Mouse (Mus musculus): Measurements from ENCODE around the gene Timm10. TPM values are rescaled to one million over a fixed set of nuclear protein-coding genes. Genes with fewer than 3 reads are reported as not detected.
A peak's percentile ranks its signal among the peaks of the same experiment; 100 is the strongest.

The Timm10 gene
- total and polyA plus RNA-seq, 2 experiments from 2014 or later = 117 to 129 TPM

DNA sequence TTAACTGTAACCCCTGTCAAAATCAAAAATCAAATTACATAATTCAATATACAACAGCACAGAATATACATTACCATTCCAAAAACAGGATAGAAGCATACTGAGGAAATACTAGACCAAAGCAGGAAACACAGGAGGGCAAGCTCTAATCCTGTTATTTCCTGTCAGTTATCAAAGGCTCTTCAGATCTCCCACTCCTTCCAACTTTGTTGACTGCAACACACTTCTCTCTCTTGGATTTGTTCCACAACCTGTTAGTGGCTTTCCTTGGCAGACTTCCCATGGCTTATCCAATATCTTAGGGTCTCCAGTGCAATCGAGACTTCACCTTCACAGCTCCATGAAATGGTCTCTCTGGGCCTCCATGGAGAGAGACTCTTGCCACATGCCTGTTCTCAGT lies 18.4 kb downstream of the Timm10 start:
- no peak for TF ChIP-seq EP300 (IDR thresholded peaks at IDR 0.05; ENCODE audit: low read depth)
- no peak for TF ChIP-seq CTCF (IDR thresholded peaks at IDR 0.05; ENCODE audit: low read depth)
- Histone ChIP-seq H3K36me3 (replicated peaks; ENCODE audit: control insufficient read depth, insufficient read depth, low read length) (no peaks in the 10 kb centered on the region), H3K4me3 (ENCODE audit: low read depth, low read length) (no peak overlapping the region), H3K4me2 (ENCODE audit: low read depth, low read length) (no peak overlapping the region), H3K9ac (replicated peaks; ENCODE audit: low read depth, low read length) (no peak overlapping the region), H3K27ac (ENCODE audit: low read depth) (no peak overlapping the region), H3K27me3 (ENCODE audit: control insufficient read depth, insufficient read depth, low read length) (no peaks in the 10 kb centered on the region), H3K9me3 (replicated peaks; ENCODE audit: control insufficient read depth, low read length) (no peaks in the 10 kb centered on the region), H3K4me1 (ENCODE audit: control insufficient read depth, insufficient read depth) (peaks cover 19% of the 10 kb centered on the region)
- ATAC-seq (ENCODE audit: insufficient read depth, low read depth) = no peak
- WGBS = 6% methylated on average over 1 of the region's 1 CpGs
- no peak for DNase-seq (ENCODE audit: low spot score)

GRCm38 (mm10) chr2:84850407-84851129 lies 23.8 kb downstream of the Timm10 start:
- no peak overlapping the region for H3K27ac ChIP-seq (ENCODE audit: low read depth)

DNA sequence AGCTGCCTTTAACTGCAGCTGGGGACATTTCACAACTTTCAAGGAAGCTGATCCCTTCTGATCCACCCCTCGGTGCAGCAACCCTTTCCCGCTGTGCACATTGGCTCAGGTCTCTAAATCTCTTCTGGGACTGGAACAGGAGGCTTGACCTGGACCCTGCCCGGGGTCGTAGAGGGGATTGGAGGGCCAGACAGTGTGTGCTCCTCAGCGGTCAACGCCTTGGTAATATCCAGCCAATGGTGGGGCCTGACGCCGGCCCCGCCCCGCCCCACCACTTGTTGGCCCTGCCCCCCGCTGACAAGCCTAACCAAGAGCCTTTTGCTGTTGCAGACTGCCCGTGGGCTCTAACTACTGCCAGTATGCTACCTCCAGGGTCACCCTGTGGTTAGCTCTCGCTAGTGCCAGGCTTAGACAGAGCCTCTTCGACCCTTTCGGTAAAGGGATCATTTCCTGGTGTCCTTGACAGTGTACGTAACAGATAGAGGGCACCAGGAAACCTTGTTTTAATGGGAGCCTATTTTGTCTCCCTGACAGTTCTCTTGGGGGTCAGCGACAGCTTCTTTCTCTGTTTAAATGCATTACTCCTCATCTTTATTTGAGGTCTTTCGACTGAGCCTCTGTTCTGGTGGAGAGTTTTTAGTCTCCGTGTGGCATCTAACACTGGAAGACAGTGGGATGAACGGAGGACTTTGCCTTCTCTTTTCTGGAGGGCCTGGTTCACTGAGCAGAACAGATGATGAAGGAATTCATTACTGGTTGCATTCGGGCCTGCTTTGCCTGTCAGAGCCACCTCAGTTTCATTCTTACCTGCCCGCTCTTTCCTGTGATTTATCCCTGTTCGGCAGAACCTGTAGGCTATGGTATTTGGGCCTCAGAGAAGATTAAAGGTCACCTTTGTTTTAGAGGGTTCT lies 24.6 kb downstream of the Timm10 start:
- Histone ChIP-seq H3K4me3 (ENCODE audit: low read depth, low read length) (no peak overlapping the region), H3K27ac (ENCODE audit: low read depth) (no peak overlapping the region), H3K4me1 (ENCODE audit: control insufficient read depth, insufficient read depth) (no peaks in the 10 kb centered on the region), H3K9me3 (replicated peaks; ENCODE audit: control insufficient read depth, low read length) (no peaks in the 10 kb centered on the region), H3K9ac (replicated peaks; ENCODE audit: low read depth, low read length) (no peak overlapping the region), H3K4me2 (ENCODE audit: low read depth, low read length) (peak overlapping the region; percentile 39), H3K36me3 (replicated peaks; ENCODE audit: control insufficient read depth, insufficient read depth, low read length) (peaks cover 3% of the 10 kb centered on the region; the same call in 1 of the 2 replicates), H3K27me3 (ENCODE audit: control insufficient read depth, insufficient read depth, low read length) (no peaks in the 10 kb centered on the region)
- TF ChIP-seq CTCF (IDR thresholded peaks at IDR 0.05; ENCODE audit: low read depth) (no peak), EP300 (IDR thresholded peaks at IDR 0.05; ENCODE audit: low read depth) (no peak)
- WGBS = 39% methylated on average over 23 of the region's 23 CpGs
- DNase-seq (ENCODE audit: low spot score) = peak; percentile 43
- ATAC-seq (ENCODE audit: insufficient read depth, low read depth) = peak; percentile 82

More at GRCm38 (mm10) chr2:84850407-84851129, 23.8 kb downstream of the Timm10 start:
- H3K4me3 ChIP-seq (ENCODE audit: low read depth, low read length) = no peak overlapping the region
- H3K9ac ChIP-seq (replicated peaks; ENCODE audit: low read depth, low read length) = no peak overlapping the region
- peak overlapping the region; percentile 39 for H3K4me2 ChIP-seq (ENCODE audit: low read depth, low read length)
- H3K4me1 ChIP-seq (ENCODE audit: control insufficient read depth, insufficient read depth) = 0 out of 2 replicates have a peak, but pooled peaks cover under 1% of the 10 kb centered on the region
- TF ChIP-seq EP300 (IDR thresholded peaks at IDR 0.05; ENCODE audit: low read depth) (no peak), CTCF (IDR thresholded peaks at IDR 0.05; ENCODE audit: low read depth) (no peak)
- H3K36me3 ChIP-seq (replicated peaks; ENCODE audit: control insufficient read depth, insufficient read depth, low read length) = peaks cover 3% of the 10 kb centered on the region; the same call in 1 of the 2 replicates
- DNase-seq (ENCODE audit: low spot score) (no peak), ATAC-seq (ENCODE audit: insufficient read depth, low read depth) (no peak)
- H3K27me3 ChIP-seq (ENCODE audit: control insufficient read depth, insufficient read depth, low read length) = no peaks in the 10 kb centered on the region
- H3K9me3 ChIP-seq (replicated peaks; ENCODE audit: control insufficient read depth, low read length) = no peaks in the 10 kb centered on the region
- WGBS = 54% methylated on average over 7 of the region's 7 CpGs

- WGBS = 42% methylated on average over 2 of the region's 2 CpGs
- Histone ChIP-seq H3K27ac (ENCODE audit: low read depth) (no peak overlapping the region), H3K27me3 (ENCODE audit: control insufficient read depth, insufficient read depth, low read length) (no peaks in the 10 kb centered on the region), H3K4me2 (ENCODE audit: low read depth, low read length) (no peak overlapping the region), H3K9me3 (replicated peaks; ENCODE audit: control insufficient read depth, low read length) (no peaks in the 10 kb centered on the region), H3K4me3 (ENCODE audit: low read depth, low read length) (no peak overlapping the region), H3K9ac (replicated peaks; ENCODE audit: low read depth, low read length) (no peak overlapping the region), H3K4me1 (ENCODE audit: control insufficient read depth, insufficient read depth) (no peaks in the 10 kb centered on the region), H3K36me3 (replicated peaks; ENCODE audit: control insufficient read depth, insufficient read depth, low read length) (peaks cover 10% of the 10 kb centered on the region; the same call in 1 of the 2 replicates)
- DNase-seq (ENCODE audit: low spot score) (peak; percentile 64), ATAC-seq (ENCODE audit: insufficient read depth, low read depth) (peak; percentile 44; the same call in 1 of the 2 replicates)
- TF ChIP-seq CTCF (IDR thresholded peaks at IDR 0.05; ENCODE audit: low read depth) (peak; percentile 96), EP300 (IDR thresholded peaks at IDR 0.05; ENCODE audit: low read depth) (no peak)
Observed at GRCm38 (mm10) chr2:84855732-84856131, 28.9 kb downstream of the Timm10 start.

DNA sequence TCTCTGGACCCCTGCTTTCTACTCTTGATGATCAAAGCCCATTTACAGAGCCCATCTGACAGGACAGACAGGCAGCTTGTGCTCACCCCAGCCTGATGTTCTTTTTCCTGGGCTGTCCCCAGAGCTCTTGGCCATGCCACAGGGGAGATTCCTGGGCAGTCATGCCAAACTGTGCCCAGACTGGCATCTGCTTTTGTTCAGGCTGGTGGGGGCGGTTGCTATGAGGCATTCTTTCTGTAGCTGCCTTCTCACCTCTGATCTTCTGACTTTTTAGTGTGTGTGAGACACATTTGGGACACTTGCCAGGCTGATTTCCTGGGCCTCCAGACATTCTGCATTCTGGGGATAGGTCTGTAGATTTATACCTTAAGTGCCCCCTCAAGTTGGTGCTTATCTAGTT lies 31.8 kb downstream of the Timm10 start:
- no peak overlapping the region for H3K4me3 ChIP-seq (ENCODE audit: low read depth, low read length)
- no peak for DNase-seq (ENCODE audit: low spot score)
- no peaks in the 10 kb centered on the region for H3K27me3 ChIP-seq (ENCODE audit: control insufficient read depth, insufficient read depth, low read length)
- H3K27ac ChIP-seq (ENCODE audit: low read depth) = no peak overlapping the region
- no peaks in the 10 kb centered on the region for H3K9me3 ChIP-seq (replicated peaks; ENCODE audit: control insufficient read depth, low read length)
- no peaks in the 10 kb centered on the region for H3K4me1 ChIP-seq (ENCODE audit: control insufficient read depth, insufficient read depth)
- WGBS = 92% methylated on average over 1 of the region's 1 CpGs
- peaks cover 16% of the 10 kb centered on the region for H3K36me3 ChIP-seq (replicated peaks; ENCODE audit: control insufficient read depth, insufficient read depth, low read length)
- no peak overlapping the region for H3K4me2 ChIP-seq (ENCODE audit: low read depth, low read length)
- ATAC-seq (ENCODE audit: insufficient read depth, low read depth) = no peak
- TF ChIP-seq CTCF (IDR thresholded peaks at IDR 0.05; ENCODE audit: low read depth) (no peak), EP300 (IDR thresholded peaks at IDR 0.05; ENCODE audit: low read depth) (no peak)
- no peak overlapping the region for H3K9ac ChIP-seq (replicated peaks; ENCODE audit: low read depth, low read length)
